Mouse (Mus musculus): Measurements from ENCODE around the gene Nppa.

Gene Nppa

GRCm38 (mm10) chr4:148051046-148051776, 50.7 kb downstream of the Nppa start:
- no peak for DNase-seq (ENCODE audit: low spot score)
